Mouse (Mus musculus) adrenal gland, postnatal 36 days (tissue): ENCODE data around the gene Zfp746. TPM values are rescaled to one million over a fixed set of nuclear protein-coding genes. Genes with fewer than 3 reads are reported as not detected.

Experiments used
- DNase-seq, 2 experiments: peaks; one replicate each; pipeline ENCODE4 v3.0.0; 2021; ENCODE audit warnings: mixed read lengths in 1 of 2
- microRNA-seq: library from miRNA; unstranded; fragments of <30 nt; microRNA quantifications from one replicate; pipeline ENCODE4 v1.2.0, GENCODE M21; 2021
- total RNA-seq, 2 experiments: library from RNA; stranded (reverse); gene quantifications; 2 replicates each; pipeline ENCODE4 v1.2.3; 2021

The Zfp746 gene
- total RNA-seq, 2 experiments from 2014 or later = 22.4 to 24.5 TPM

DNA sequence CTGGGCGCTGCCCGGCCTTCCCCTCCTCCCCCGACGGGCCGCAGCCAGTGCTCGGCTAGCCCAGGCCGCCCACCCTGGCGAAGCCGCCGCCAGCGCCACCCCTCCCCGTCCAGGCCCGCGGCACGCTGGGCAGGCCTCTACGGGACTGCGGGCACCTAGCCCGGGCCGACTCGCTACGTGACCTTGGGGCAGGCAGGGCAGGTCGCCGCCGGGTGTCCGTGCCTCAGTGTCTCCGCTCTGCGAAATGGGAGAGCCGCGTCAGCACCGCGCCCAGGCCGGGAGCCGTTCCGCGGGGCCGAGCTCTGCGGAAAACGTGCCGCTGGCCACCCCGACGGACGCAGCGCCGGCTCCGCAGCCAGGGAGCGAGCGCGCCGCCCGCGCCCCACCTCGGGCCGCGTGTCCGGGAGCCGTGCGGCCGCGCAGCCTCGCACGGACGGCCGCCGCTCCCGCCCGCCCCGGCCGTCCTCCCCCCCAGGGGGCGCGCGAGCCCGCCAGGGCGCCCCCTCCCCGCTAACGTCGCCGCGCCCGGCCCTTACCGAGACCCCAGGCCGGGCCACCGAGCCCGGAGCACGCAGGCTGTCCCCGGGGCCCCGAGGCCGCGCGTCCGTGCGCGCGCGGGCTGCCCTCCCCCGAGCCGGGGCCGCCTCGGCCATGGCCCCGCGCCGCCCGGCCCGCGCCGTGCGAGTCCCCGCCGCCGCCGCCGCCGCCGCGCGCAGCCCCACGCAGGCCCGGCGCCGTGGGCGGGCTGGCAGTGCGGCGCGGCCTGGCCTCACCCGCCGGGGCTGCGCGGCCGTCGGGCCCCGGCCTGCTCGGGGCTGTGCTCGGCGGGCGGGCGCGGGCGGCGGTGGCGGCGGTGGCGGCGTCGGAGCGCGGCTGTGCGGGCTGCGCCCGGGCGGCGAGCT, 38.7 kb downstream of the Zfp746 start:
- DNase-seq = peak; percentile 71 to 73

- DNase-seq = no peak
These were observed 39.3 kb downstream of the Zfp746 start for GRCm38 (mm10) chr6:48047114-48047449.

- DNase-seq = no peak
These were observed 53.7 kb downstream of the Zfp746 start for GRCm38 (mm10) chr6:48032661-48033060.

DNA sequence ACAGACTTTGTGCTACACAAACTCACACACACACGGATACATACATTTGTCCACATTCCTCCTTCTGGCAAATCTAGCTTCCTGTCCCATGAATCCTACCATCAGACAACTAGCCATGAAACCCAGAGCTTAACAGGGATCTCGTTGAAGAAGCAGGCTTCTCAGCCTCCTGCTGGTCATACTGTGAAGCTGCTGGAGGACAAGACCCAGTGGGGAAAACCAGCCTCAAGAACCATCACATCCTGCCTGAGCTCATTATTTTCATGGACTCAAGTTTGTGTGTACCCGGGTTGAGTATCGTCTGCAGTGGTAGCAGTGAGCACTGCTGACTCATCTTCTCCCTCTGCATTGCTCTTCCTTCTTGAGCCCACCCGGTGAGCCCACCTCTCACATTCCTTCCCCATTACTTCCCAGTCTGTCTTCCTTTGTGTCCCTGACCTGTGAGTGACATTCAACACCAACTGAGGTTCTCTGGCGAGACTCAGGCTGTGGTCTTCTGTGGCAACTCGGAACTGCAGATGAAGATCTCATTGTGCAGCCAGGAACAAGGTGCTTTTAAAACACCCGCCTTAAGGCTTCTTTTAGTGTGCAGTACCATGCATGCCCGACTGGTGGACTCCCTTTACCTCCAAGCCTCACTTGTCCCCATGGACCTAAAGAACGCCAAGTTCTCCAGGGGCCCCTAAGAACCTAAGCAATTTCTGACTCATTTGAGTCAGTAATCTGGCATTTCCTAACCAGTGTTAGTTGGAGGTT, 60.3 kb downstream of the Zfp746 start:
- DNase-seq = no peak

DNA sequence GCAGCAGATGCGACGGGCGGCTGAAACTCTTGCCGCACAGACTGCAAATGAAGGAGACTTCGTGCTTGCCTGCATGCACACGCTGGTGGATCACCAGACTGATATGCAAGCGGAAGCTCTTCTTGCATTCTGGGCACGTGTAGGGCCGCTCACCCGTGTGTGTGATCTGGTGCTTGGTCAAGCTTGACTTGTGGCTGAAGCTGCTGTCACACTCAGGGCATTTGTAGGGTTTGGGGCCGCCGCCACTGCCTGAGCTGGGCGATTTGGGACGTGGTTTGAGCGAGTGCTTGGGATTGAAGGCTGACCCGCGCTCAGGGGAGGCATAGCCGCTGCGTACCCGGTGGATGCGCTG, 61.4 kb downstream of the Zfp746 start:
- DNase-seq = no peak

GRCm38 (mm10) chr6:48024330-48024993, 61.9 kb downstream of the Zfp746 start:
- DNase-seq = no peak

- no peak for DNase-seq
These were observed 63.7 kb downstream of the Zfp746 start for GRCm38 (mm10) chr6:48022672-48023071.

DNA sequence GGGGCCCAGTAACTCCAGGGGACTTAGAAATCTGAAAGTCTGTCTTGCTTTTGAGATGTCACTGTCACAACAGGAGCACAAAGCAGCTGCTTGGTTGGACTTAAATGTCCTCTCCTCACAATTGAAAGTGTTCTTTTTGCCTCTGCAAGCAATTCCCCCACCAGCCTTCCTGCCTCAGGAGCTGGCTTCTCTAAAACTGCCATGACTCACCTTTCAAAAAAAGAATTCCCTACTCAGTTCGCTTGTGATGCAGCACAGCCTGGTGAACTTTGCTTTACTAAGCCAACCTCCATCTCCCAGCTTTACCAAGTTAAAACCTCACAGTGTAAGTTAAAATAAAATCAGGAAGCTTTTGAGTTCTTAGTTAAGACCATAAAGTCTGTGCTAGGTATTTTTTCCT, 64.7 kb downstream of the Zfp746 start:
- no peak for DNase-seq

DNA sequence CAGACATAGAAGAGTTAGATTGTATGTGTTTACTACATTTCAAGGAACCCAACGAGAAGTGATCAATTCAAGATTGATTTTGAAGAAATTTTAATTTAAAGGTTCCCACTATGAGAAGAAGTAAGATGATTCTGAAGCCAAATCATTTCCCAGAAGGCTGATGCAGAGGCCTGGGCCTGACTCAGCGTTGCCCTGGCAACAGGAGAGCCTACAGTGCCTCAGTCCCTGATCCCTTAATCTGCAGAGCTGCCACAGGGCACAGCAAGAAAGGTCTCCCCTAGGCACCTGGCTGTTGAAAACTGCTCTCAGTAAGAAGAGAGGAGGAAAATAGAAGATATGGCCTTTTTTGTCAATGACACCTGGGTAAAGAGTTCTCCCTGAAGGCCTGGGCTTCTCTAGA, 66.4 kb downstream of the Zfp746 start:
- peak; percentile 75 to 80 for DNase-seq

- no peak for DNase-seq
These were observed 69.6 kb downstream of the Zfp746 start for GRCm38 (mm10) chr6:48016841-48017240.

- DNase-seq = peak; percentile 75 to 84
These were observed 70.3 kb downstream of the Zfp746 start for GRCm38 (mm10) chr6:48016090-48016521.

Small RNA genes within 50 kb of the gene (microRNA-seq; reads per million reads assigned to microRNA genes)
- gene Gm24563 = not detected

Other genes with a start within 250 kb of the Zfp746 start
- gene Zfp282, start 209.4 kb downstream of the Zfp746 start, total RNA-seq = 10 to 100 TPM in 1 of 2 experiments, 1 to 10 TPM in 1; 9.9 to 11.2 TPM
- gene Zfp212, start 166.1 kb downstream of the Zfp746 start, total RNA-seq = 10 to 100 TPM; 14.7 to 15.2 TPM
- 1 to 10 TPM; 5.2 to 5.7 TPM for gene Zfp956, start 133.2 kb downstream of the Zfp746 start, total RNA-seq
- gene Zfp777, start 37.7 kb downstream of the Zfp746 start, total RNA-seq = 10 to 100 TPM; 22.6 to 23.1 TPM